10 mouse cellular contexts compared by ENCODE assay signal in the genomic region with DNA sequence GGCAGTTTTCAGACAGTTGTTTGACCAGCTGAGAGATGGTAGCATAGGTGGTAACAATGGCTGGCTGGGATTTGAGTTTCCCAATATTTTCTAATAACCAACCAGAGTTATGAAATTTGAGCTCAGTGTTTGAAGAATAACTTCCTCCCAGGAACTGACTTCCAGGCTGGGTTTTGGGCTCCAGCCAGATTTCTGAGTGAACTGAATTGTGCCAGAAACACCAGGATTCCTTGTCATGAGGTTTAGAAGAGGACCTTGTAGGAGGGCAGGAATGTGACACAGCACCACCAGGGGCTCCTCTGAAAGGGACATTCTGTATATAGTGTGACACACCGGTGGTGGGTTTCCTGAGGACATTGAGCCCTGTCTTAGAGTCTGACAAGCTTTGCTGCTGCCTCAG. TPM values are rescaled to one million over a fixed set of nuclear protein-coding genes. Genes with fewer than 3 reads are reported as not detected.
DNase-seq lines count a peak whose midpoint lies in the region; ATAC-seq lines count a peak whose summit lies in the region.
"Had no signal": no experiment of that assay in that cellular context is flagged by ENCODE, and none has a peak within 500 bp of the region (broad histone marks: within the 10 kb centered on the region; RNA-seq: fewer than 3 reads in every experiment).

No protein-coding gene starts in this region.

- DNase-seq in kidney, adult 18-20 months: peak; percentile 57
- DNase-seq in adrenal gland, postnatal 10 days: peak; percentile 71
- DNase-seq in heart, postnatal 14 days: peak; percentile 45 to 72
- DNase-seq in lung, postnatal 14 days: peak; percentile 78
- no peak for DNase-seq in left cerebral cortex, adult 9 months (ENCODE audit: low spot score in 2 of 2)
- DNase-seq in frontal cortex, postnatal 10 days (ENCODE audit: low spot score in 2 of 2): no peak
- DNase-seq: thymus, postnatal 14 days had no signal

- H3K4me1 ChIP-seq in kidney, embryonic 15.5 days: no peaks in the 10 kb centered on the region

- no peaks in the 10 kb centered on the region for H3K36me3 ChIP-seq in kidney, embryonic 15.5 days
- H3K36me3 ChIP-seq: G1E had no signal

- H3K4me3 ChIP-seq in kidney, embryonic 15.5 days (replicated peaks): no peak overlapping the region

- no peak for ATAC-seq in kidney, embryonic 15.5 days (replicated peaks; ENCODE audit: low FRiP score)

- no peaks in the 10 kb centered on the region for H3K9me3 ChIP-seq in kidney, embryonic 15.5 days (replicated peaks)
- H3K9me3 ChIP-seq: G1E had no signal

- intact Hi-C loops in heart, postnatal 14 days (cut with DNase I): no loop called here

- no peak overlapping the region for H3K9ac ChIP-seq in kidney, embryonic 15.5 days

- no peaks in the 10 kb centered on the region for H3K27me3 ChIP-seq in kidney, embryonic 15.5 days

- 74% methylated on average over 1 of the region's 1 CpGs for WGBS in kidney, embryonic 15.5 days

- no peak overlapping the region for H3K4me2 ChIP-seq in kidney, embryonic 15.5 days

- H3K27ac ChIP-seq in kidney, embryonic 15.5 days: no peak overlapping the region

RNA-seq across cellular contexts. Expression of a gene that starts 36.9 kb away (rescaled TPM):
- 4.6 and 5.0 TPM in 2 replicates for polyA plus RNA-seq in kidney, embryonic 15.5 days (2015; fragmentation: Nextera tagmentation; extraction: Ambion mirVana)
- 1 to 10 TPM; 8.4 to 9.0 TPM for total RNA-seq in adrenal gland, postnatal 10 days (2021)
- 1 to 10 TPM; 6.9 to 7.4 TPM for total RNA-seq in heart, postnatal 14 days (2021)
- total RNA-seq: monocyte, adult 5-6 weeks had no signal
- polyA plus RNA-seq: G1E had no signal

Comparison
In these comparisons a context has a peak if more than half of its experiments do, and no peak if none do; other contexts are left out.
1. DNase-seq: peak in kidney, adult 18-20 months (single experiment), adrenal gland, postnatal 10 days (single experiment), heart, postnatal 14 days (2 of 2) and lung, postnatal 14 days (single experiment); none in left cerebral cortex, adult 9 months (0 of 2) and frontal cortex, postnatal 10 days (0 of 2).